Mouse (Mus musculus) embryonic facial prominence, embryonic 11.5 days (tissue): ENCODE measurements around the gene Phf14. TPM values are rescaled to one million over a fixed set of nuclear protein-coding genes. Genes with fewer than 3 reads are reported as not detected.

Source experiments
- ATAC-seq: fragments of 200-750 bp; cut with Nextera tagmentation; replicated peaks from 2 replicates; pipeline ENCODE4 v1.8.0; 2017; ENCODE audit warnings: low read depth; ENCODE audit not compliant: insufficient number of reproducible peaks, low FRiP score, low TSS enrichment
- DNase-seq: peaks from one replicate; pipeline ENCODE4 v3.0.0-alpha.2; 2015; ENCODE audit warnings: low spot score
- H3K27ac ChIP-seq: fragments of 300-500 bp; sonication (generic); replicated peaks from 2 replicates; pipeline ENCODE4 v1.5.1; 2014; ENCODE audit warnings: mild to moderate bottlenecking, low read depth, low read length, control low read depth
- H3K27me3 ChIP-seq: fragments of 300-500 bp; sonication (generic); 2 replicates; pipeline ENCODE4 v1.6.1; 2014; ENCODE audit warnings: mild to moderate bottlenecking, low read length, moderate library complexity, mixed read lengths; ENCODE audit not compliant: control insufficient read depth, insufficient read depth
- H3K36me3 ChIP-seq: fragments of 300-500 bp; sonication (generic); replicated peaks from 2 replicates; pipeline ENCODE4 v1.6.1; 2014; ENCODE audit warnings: low read depth, mild to moderate bottlenecking, low read length, moderate library complexity, mixed read lengths; ENCODE audit not compliant: control insufficient read depth, insufficient read depth
- H3K4me1 ChIP-seq: fragments of 300-500 bp; sonication (generic); 2 replicates; pipeline ENCODE4 v1.6.1; 2014; ENCODE audit warnings: low read length, mixed read lengths; ENCODE audit not compliant: control insufficient read depth, insufficient read depth
- H3K4me2 ChIP-seq: fragments of 300-500 bp; sonication (generic); 2 replicates; pipeline ENCODE4 v1.6.1; 2014; ENCODE audit warnings: low read depth, mild to moderate bottlenecking, control low read depth, low read length, moderate library complexity
- H3K4me3 ChIP-seq: fragments of 300-500 bp; sonication (generic); 2 replicates; pipeline ENCODE4 v1.5.1; 2014; ENCODE audit warnings: low read depth, low read length, control low read depth
- H3K9ac ChIP-seq: fragments of 300-500 bp; sonication (generic); replicated peaks from 2 replicates; pipeline ENCODE4 v1.6.1; 2014; ENCODE audit warnings: mild to moderate bottlenecking, control low read depth, low read length
- H3K9me3 ChIP-seq: fragments of 300-500 bp; sonication (generic); replicated peaks from 2 replicates; pipeline ENCODE4 v1.6.1; 2016; ENCODE audit warnings: mild to moderate bottlenecking, low read length, inconsistent platforms, mixed read lengths; ENCODE audit not compliant: control insufficient read depth
- WGBS: fragments of 180-500 bp; shearing (Covaris S2); extraction: QIAGEN DNeasy Blood & Tissue Kit; methylation state at CpG from one replicate; pipeline ENCODE4 v1.1.7; 2014; 5-methylcytosine and 5-hydroxymethylcytosine counted together
- polyA plus RNA-seq: library from polyadenylated mRNA; unstranded; fragments of >200 nt; fragmentation: Nextera tagmentation; extraction: Ambion mirVana; gene quantifications from 2 replicates; pipeline ENCODE4 v1.2.1, GENCODE M21; 2014

Phf14 gene
- polyA plus RNA-seq, 1 experiment from 2014 or later = 106 TPM

GRCm38 (mm10) chr6:12059971-12060370 lies 152.4 kb downstream of the Phf14 start:
- H3K4me3 ChIP-seq = no peak overlapping the region
- no peaks in the 10 kb centered on the region for H3K4me1 ChIP-seq
- no peaks in the 10 kb centered on the region for H3K9me3 ChIP-seq
- H3K36me3 ChIP-seq = no peaks in the 10 kb centered on the region
- no peaks in the 10 kb centered on the region for H3K27me3 ChIP-seq
- H3K4me2 ChIP-seq = no peak overlapping the region
- H3K9ac ChIP-seq = no peak overlapping the region
- ATAC-seq (no peak), DNase-seq (no peak)
- WGBS = 92% methylated on average over 7 of the region's 7 CpGs
- H3K27ac ChIP-seq = no peak overlapping the region

GRCm38 (mm10) chr6:12060452-12061140 lies 153.0 kb downstream of the Phf14 start:
- 90% methylated on average over 9 of the region's 9 CpGs for WGBS
- Histone ChIP-seq H3K4me2 (no peak overlapping the region), H3K27me3 (no peaks in the 10 kb centered on the region), H3K27ac (no peak overlapping the region), H3K9me3 (no peaks in the 10 kb centered on the region), H3K4me3 (no peak overlapping the region), H3K36me3 (no peaks in the 10 kb centered on the region), H3K9ac (no peak overlapping the region), H3K4me1 (no peaks in the 10 kb centered on the region)
- ATAC-seq (no peak), DNase-seq (no peak)

GRCm38 (mm10) chr6:12067956-12068355 lies 160.3 kb downstream of the Phf14 start:
- ATAC-seq = no peak
- no peaks in the 10 kb centered on the region for H3K27me3 ChIP-seq
- H3K4me3 ChIP-seq = no peak overlapping the region
- 84% methylated on average over 4 of the region's 4 CpGs for WGBS
- no peak overlapping the region for H3K4me2 ChIP-seq
- DNase-seq = no peak
- no peak overlapping the region for H3K9ac ChIP-seq
- H3K27ac ChIP-seq = no peak overlapping the region
- H3K36me3 ChIP-seq = no peaks in the 10 kb centered on the region
- H3K4me1 ChIP-seq = no peaks in the 10 kb centered on the region
- no peaks in the 10 kb centered on the region for H3K9me3 ChIP-seq

- H3K4me1 ChIP-seq = no peaks in the 10 kb centered on the region
- H3K27me3 ChIP-seq = no peaks in the 10 kb centered on the region
- 80% methylated on average over 2 of the region's 2 CpGs for WGBS
- H3K27ac ChIP-seq = no peak overlapping the region
- ATAC-seq (no peak), DNase-seq (no peak)
- H3K36me3 ChIP-seq = no peaks in the 10 kb centered on the region
- no peak overlapping the region for H3K4me2 ChIP-seq
- no peaks in the 10 kb centered on the region for H3K9me3 ChIP-seq
- H3K9ac ChIP-seq = no peak overlapping the region
- H3K4me3 ChIP-seq = no peak overlapping the region
These were observed 161.7 kb downstream of the Phf14 start for GRCm38 (mm10) chr6:12069357-12069756.

- ATAC-seq (no peak), DNase-seq (no peak)
- Histone ChIP-seq H3K36me3 (no peaks in the 10 kb centered on the region), H3K27me3 (no peaks in the 10 kb centered on the region), H3K9me3 (no peaks in the 10 kb centered on the region), H3K27ac (no peak overlapping the region), H3K9ac (no peak overlapping the region), H3K4me3 (no peak overlapping the region), H3K4me2 (no peak overlapping the region), H3K4me1 (no peaks in the 10 kb centered on the region)
- WGBS = 90% methylated on average over 5 of the region's 5 CpGs
These were observed 167.0 kb downstream of the Phf14 start for GRCm38 (mm10) chr6:12074599-12074998.

GRCm38 (mm10) chr6:12077338-12077737 lies 169.7 kb downstream of the Phf14 start:
- Histone ChIP-seq H3K27me3 (no peaks in the 10 kb centered on the region), H3K36me3 (no peaks in the 10 kb centered on the region), H3K4me2 (no peak overlapping the region), H3K4me3 (no peak overlapping the region), H3K9me3 (no peaks in the 10 kb centered on the region), H3K4me1 (no peaks in the 10 kb centered on the region), H3K9ac (no peak overlapping the region), H3K27ac (no peak overlapping the region)
- no peak for ATAC-seq
- WGBS = 68% methylated on average over 7 of the region's 7 CpGs
- no peak for DNase-seq

GRCm38 (mm10) chr6:12077880-12078618 lies 170.4 kb downstream of the Phf14 start:
- Histone ChIP-seq H3K4me3 (no peak overlapping the region), H3K36me3 (no peaks in the 10 kb centered on the region), H3K27ac (no peak overlapping the region), H3K9me3 (no peaks in the 10 kb centered on the region), H3K9ac (no peak overlapping the region), H3K4me1 (no peaks in the 10 kb centered on the region), H3K4me2 (no peak overlapping the region), H3K27me3 (no peaks in the 10 kb centered on the region)
- no peak for DNase-seq
- no peak for ATAC-seq
- 88% methylated on average over 8 of the region's 8 CpGs for WGBS

- H3K9ac ChIP-seq = no peak overlapping the region
- H3K9me3 ChIP-seq = no peaks in the 10 kb centered on the region
- H3K4me3 ChIP-seq = no peak overlapping the region
- no peak for DNase-seq
- H3K36me3 ChIP-seq = no peaks in the 10 kb centered on the region
- H3K4me2 ChIP-seq = no peak overlapping the region
- H3K4me1 ChIP-seq = no peaks in the 10 kb centered on the region
- 94% methylated on average over 4 of the region's 4 CpGs for WGBS
- no peak overlapping the region for H3K27ac ChIP-seq
- H3K27me3 ChIP-seq = no peaks in the 10 kb centered on the region
- ATAC-seq = no peak
These were observed 171.7 kb downstream of the Phf14 start for GRCm38 (mm10) chr6:12079260-12079659.
